ENCODE assay signal across 9 mouse cellular contexts in genomic region chr14:119012607-119013431, GRCm38 (mm10).
DNase-seq lines count a peak whose midpoint lies in the region; ATAC-seq lines count a peak whose summit lies in the region.
"Had no signal": no experiment of that assay in that cellular context is flagged by ENCODE, and none has a peak within 500 bp of the region (broad histone marks: within the 10 kb centered on the region; RNA-seq: fewer than 3 reads in every experiment).

No protein-coding gene starts in this region.

- H3K9ac ChIP-seq in embryonic facial prominence, embryonic 12.5 days, result no peak overlapping the region

- H3K9me3 ChIP-seq in embryonic facial prominence, embryonic 12.5 days, result no peaks in the 10 kb centered on the region
- H3K9me3 ChIP-seq in megakaryocyte, embryonic 14.5 days, result no peaks in the 10 kb centered on the region

- no peaks in the 10 kb centered on the region for H3K27me3 ChIP-seq in embryonic facial prominence, embryonic 12.5 days
- H3K27me3 ChIP-seq in megakaryocyte, embryonic 14.5 days (replicated peaks), result peaks cover 9% of the 10 kb centered on the region

- 67% methylated on average over 23 of the region's 23 CpGs for WGBS in embryonic facial prominence, embryonic 12.5 days

- H3K4me3 ChIP-seq in embryonic facial prominence, embryonic 12.5 days, result no peak overlapping the region
- H3K4me3 ChIP-seq in megakaryocyte, embryonic 14.5 days (replicated peaks), result peak overlapping the region; percentile 80

- no peaks in the 10 kb centered on the region for H3K4me1 ChIP-seq in embryonic facial prominence, embryonic 12.5 days
- peaks cover 10% of the 10 kb centered on the region for H3K4me1 ChIP-seq in megakaryocyte, embryonic 14.5 days

- peak; percentile 29 for DNase-seq in urinary bladder, postnatal 14 days (ENCODE audit: low spot score)
- no peak for DNase-seq in urinary bladder, postnatal 10 days (ENCODE audit: low spot score)
- peak; percentile 54 to 76 for DNase-seq in layer of hippocampus, postnatal 14 days (ENCODE audit: low spot score in 2 of 2)
- peak; percentile 67 for DNase-seq in right cerebral cortex, postnatal 14 days
- DNase-seq in spleen, postnatal 14 days (ENCODE audit: low spot score in 2 of 2), result no peak

- no peak overlapping the region for H3K27ac ChIP-seq in embryonic facial prominence, embryonic 12.5 days
- H3K27ac ChIP-seq: macrophage had no signal

- peak overlapping the region; percentile 27; the same call in 1 of the 2 replicates for H3K4me2 ChIP-seq in embryonic facial prominence, embryonic 12.5 days (replicated peaks)

- peaks cover 18% of the 10 kb centered on the region for H3K36me3 ChIP-seq in embryonic facial prominence, embryonic 12.5 days
- no peaks in the 10 kb centered on the region for H3K36me3 ChIP-seq in megakaryocyte, embryonic 14.5 days (replicated peaks; ENCODE audit: low read length)

- peak; percentile 35; the same call in 1 of the 2 replicates for ATAC-seq in embryonic facial prominence, embryonic 12.5 days (ENCODE audit: insufficient number of reproducible peaks, insufficient read depth, low FRiP score, low TSS enrichment)
- ATAC-seq in hematopoietic stem cell, adult 5-6 weeks (replicated peaks in 1 of 2; ENCODE audit: insufficient read depth in 1 of 2, low FRiP score in 2 of 2, low TSS enrichment in 1 of 2, low read depth in 1 of 2, poor library complexity in 2 of 2, severe bottlenecking in 2 of 2), result peak; percentile 23 to 59; a peak in 2 of 4 replicates

Comparison
In these comparisons a context has a peak if more than half of its experiments do, and no peak if none do; other contexts are left out.
1. DNase-seq: peak in urinary bladder, postnatal 14 days (single experiment), layer of hippocampus, postnatal 14 days (2 of 2) and right cerebral cortex, postnatal 14 days (single experiment); none in urinary bladder, postnatal 10 days (single experiment) and spleen, postnatal 14 days (0 of 2).